Mouse (Mus musculus) limb, embryonic 15.5 days (tissue): ENCODE data around the gene Slc16a13. TPM values are rescaled to one million over a fixed set of nuclear protein-coding genes. Genes with fewer than 3 reads are reported as not detected.
A peak's percentile ranks its signal among the peaks of the same experiment; 100 is the strongest.

Experiments used
- ATAC-seq: fragments of 200-750 bp; cut with Nextera tagmentation; 2 replicates; pipeline ENCODE4 v1.8.0; 2017; ENCODE audit warnings: low read depth, moderate TSS enrichment; ENCODE audit not compliant: insufficient number of reproducible peaks, low FRiP score, low TSS enrichment
- H3K27ac ChIP-seq: fragments of 300-500 bp; sonication (generic); 2 replicates; pipeline ENCODE4 v1.5.1; 2015; ENCODE audit warnings: moderate library complexity, mild to moderate bottlenecking, inconsistent platforms
- H3K27me3 ChIP-seq: fragments of 300-500 bp; sonication (generic); 2 replicates; pipeline ENCODE4 v1.6.1; 2015; ENCODE audit warnings: inconsistent platforms
- H3K36me3 ChIP-seq: fragments of 300-500 bp; sonication (generic); 2 replicates; pipeline ENCODE4 v1.6.1; 2015; ENCODE audit warnings: inconsistent platforms
- H3K4me1 ChIP-seq: fragments of 300-500 bp; sonication (generic); 2 replicates; pipeline ENCODE4 v1.6.1; 2015; ENCODE audit warnings: inconsistent platforms
- H3K4me2 ChIP-seq: fragments of 300-500 bp; sonication (generic); 2 replicates; pipeline ENCODE4 v1.6.1; 2015; ENCODE audit warnings: mild to moderate bottlenecking, inconsistent platforms
- H3K4me3 ChIP-seq: fragments of 300-500 bp; sonication (generic); 2 replicates; pipeline ENCODE4 v1.5.1; 2015; ENCODE audit warnings: mild to moderate bottlenecking, inconsistent platforms
- H3K9ac ChIP-seq: fragments of 300-500 bp; sonication (generic); 2 replicates; pipeline ENCODE4 v1.6.1; 2015; ENCODE audit warnings: inconsistent platforms
- H3K9me3 ChIP-seq: fragments of 300-500 bp; sonication (generic); 2 replicates; pipeline ENCODE4 v1.6.1; 2016; ENCODE audit warnings: inconsistent platforms
- WGBS: fragments of 180-500 bp; shearing (Covaris S2); methylation state at CpG from one replicate; pipeline ENCODE4 v1.1.7; 2015; 5-methylcytosine and 5-hydroxymethylcytosine counted together
- polyA plus RNA-seq: library from polyadenylated mRNA; unstranded; fragments of >200 nt; fragmentation: Nextera tagmentation; extraction: Ambion mirVana; gene quantifications from 2 replicates; pipeline ENCODE4 v1.2.1, GENCODE M21; 2015

The Slc16a13 gene
- polyA plus RNA-seq, 1 experiment from 2014 or later = 12.3 TPM

GRCm38 (mm10) chr11:70229260-70230010 lies 8.6 kb upstream of the Slc16a13 start, which contains the start of gene Bcl6b:
Bcl6b (minus strand) TSS chr11:70229798.
- Histone ChIP-seq H3K4me1 (peaks cover 59% of the 10 kb centered on the region), H3K4me3 (peak within 1 kb of the TSS; percentile 30), H3K27ac (peak within 1 kb of the TSS; percentile 67), H3K36me3 (no peaks in the 10 kb centered on the region), H3K9ac (no peak within 1 kb of the TSS), H3K9me3 (no peaks in the 10 kb centered on the region), H3K4me2 (peak within 1 kb of the TSS; percentile 53), H3K27me3 (peaks cover 60% of the 10 kb centered on the region)
- 2% methylated on average over 39 of the region's 39 CpGs for WGBS
- ATAC-seq = no peak

DNA sequence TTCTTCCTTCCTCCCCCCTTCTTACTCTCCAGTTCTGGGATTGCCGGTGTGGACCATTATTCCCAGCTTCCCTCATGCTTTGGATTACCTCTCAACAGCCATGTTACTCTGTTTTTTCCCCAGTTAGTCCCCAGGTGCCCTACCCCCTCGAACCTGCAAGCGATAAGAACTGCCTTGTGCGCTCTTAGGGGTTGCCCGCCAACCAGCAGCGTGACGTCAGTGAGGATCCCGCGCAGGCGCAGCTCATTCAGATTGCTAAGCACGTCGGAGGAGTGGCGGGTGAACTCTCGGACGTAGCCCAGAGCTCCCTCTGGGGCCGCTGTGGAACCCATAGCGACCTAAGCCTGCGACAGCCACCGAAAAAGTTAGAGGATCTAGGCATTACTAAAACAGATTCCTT lies 8.0 kb upstream of the Slc16a13 start:
- ATAC-seq = no peak
- no peaks in the 10 kb centered on the region for H3K36me3 ChIP-seq
- peak overlapping the region; percentile 53 for H3K4me2 ChIP-seq
- H3K9me3 ChIP-seq = no peaks in the 10 kb centered on the region
- WGBS = 2% methylated on average over 19 of the region's 19 CpGs
- no peak overlapping the region; the same call in 1 of the 2 replicates for H3K27ac ChIP-seq
- peaks cover 54% of the 10 kb centered on the region for H3K4me1 ChIP-seq
- no peak overlapping the region for H3K9ac ChIP-seq
- H3K27me3 ChIP-seq = peaks cover 65% of the 10 kb centered on the region
- peak overlapping the region; percentile 30 for H3K4me3 ChIP-seq

GRCm38 (mm10) chr11:70227661-70228245 lies 6.9 kb upstream of the Slc16a13 start:
- H3K9me3 ChIP-seq = no peaks in the 10 kb centered on the region
- no peak overlapping the region for H3K4me2 ChIP-seq
- no peaks in the 10 kb centered on the region for H3K36me3 ChIP-seq
- WGBS = 86% methylated on average over 4 of the region's 4 CpGs
- no peak for ATAC-seq
- H3K27ac ChIP-seq = no peak overlapping the region
- H3K27me3 ChIP-seq = peaks cover 70% of the 10 kb centered on the region
- peak overlapping the region; percentile 30 for H3K4me3 ChIP-seq
- no peak overlapping the region for H3K9ac ChIP-seq
- peaks cover 45% of the 10 kb centered on the region for H3K4me1 ChIP-seq

DNA sequence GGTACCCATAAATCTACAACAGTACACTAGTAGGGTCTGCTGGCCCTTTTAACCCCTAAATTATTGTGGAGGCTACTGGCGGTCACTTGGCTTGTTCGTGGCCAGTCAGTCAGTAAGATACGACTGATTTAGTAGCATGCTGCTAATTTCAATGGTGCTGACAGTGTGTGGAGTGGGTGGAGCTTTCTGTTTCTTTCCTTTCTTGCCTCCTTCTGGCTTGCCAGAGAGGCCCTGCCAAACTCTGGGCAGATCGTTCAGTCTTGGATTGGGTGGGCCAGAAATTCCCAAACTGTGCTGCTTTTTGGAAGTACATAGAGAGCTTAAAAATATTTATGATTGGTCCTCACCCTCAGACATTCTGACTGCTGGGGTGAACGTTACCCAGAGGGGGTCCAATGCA lies 6.3 kb upstream of the Slc16a13 start:
- ATAC-seq = no peak
- Histone ChIP-seq H3K4me1 (peaks cover 40% of the 10 kb centered on the region), H3K9me3 (no peaks in the 10 kb centered on the region), H3K9ac (no peak overlapping the region), H3K27ac (no peak overlapping the region), H3K4me2 (peak overlapping the region; percentile 36; the same call in 1 of the 2 replicates), H3K4me3 (peak overlapping the region; percentile 23), H3K27me3 (peaks cover 70% of the 10 kb centered on the region), H3K36me3 (no peaks in the 10 kb centered on the region)
- 26% methylated on average over 5 of the region's 5 CpGs for WGBS

- no peak for ATAC-seq
- Histone ChIP-seq H3K4me2 (peak overlapping the region; percentile 36), H3K36me3 (no peaks in the 10 kb centered on the region), H3K4me1 (peaks cover 39% of the 10 kb centered on the region), H3K4me3 (peak overlapping the region; percentile 23), H3K9ac (no peak overlapping the region), H3K9me3 (no peaks in the 10 kb centered on the region), H3K27ac (no peak overlapping the region), H3K27me3 (peaks cover 70% of the 10 kb centered on the region)
- WGBS = 7% methylated on average over 18 of the region's 18 CpGs
Measured at GRCm38 (mm10) chr11:70226602-70226890, 5.7 kb upstream of the Slc16a13 start.

- no peak for ATAC-seq
- no peak overlapping the region for H3K27ac ChIP-seq
- no peaks in the 10 kb centered on the region for H3K36me3 ChIP-seq
- H3K9me3 ChIP-seq = no peaks in the 10 kb centered on the region
- H3K4me2 ChIP-seq = peak overlapping the region; percentile 36
- peak overlapping the region; percentile 23 for H3K4me3 ChIP-seq
- peaks cover 44% of the 10 kb centered on the region for H3K4me1 ChIP-seq
- 23% methylated on average over 27 of the region's 27 CpGs for WGBS
- H3K27me3 ChIP-seq = peaks cover 70% of the 10 kb centered on the region
- no peak overlapping the region for H3K9ac ChIP-seq
Measured at GRCm38 (mm10) chr11:70225798-70226601, 5.1 kb upstream of the Slc16a13 start.

DNA sequence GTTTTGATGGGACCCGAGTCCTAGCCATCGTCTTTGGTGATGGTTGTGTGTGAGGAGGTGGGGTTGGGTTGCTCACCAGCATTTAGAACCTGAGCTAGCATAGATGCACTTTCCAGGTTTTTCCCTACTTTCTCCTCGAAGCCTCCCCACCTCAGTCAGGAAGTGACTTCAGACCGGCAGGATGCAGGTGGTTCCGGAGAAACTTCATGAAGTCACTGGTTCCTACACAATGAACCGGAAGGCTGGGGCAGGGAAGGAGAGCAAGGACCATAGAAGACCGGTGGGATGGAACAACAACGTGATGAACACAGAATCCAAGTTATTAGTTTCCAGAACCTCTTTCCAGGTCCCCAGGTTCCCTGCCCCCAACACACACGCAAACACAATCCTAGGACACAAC lies 2.9 kb upstream of the Slc16a13 start:
- peaks cover 41% of the 10 kb centered on the region for H3K4me1 ChIP-seq
- no peak overlapping the region for H3K4me3 ChIP-seq
- no peaks in the 10 kb centered on the region for H3K9me3 ChIP-seq
- H3K4me2 ChIP-seq = no peak overlapping the region
- no peak for ATAC-seq
- H3K36me3 ChIP-seq = no peaks in the 10 kb centered on the region
- H3K9ac ChIP-seq = no peak overlapping the region
- no peak overlapping the region for H3K27ac ChIP-seq
- peaks cover 52% of the 10 kb centered on the region for H3K27me3 ChIP-seq
- WGBS = 76% methylated on average over 9 of the region's 9 CpGs

DNA sequence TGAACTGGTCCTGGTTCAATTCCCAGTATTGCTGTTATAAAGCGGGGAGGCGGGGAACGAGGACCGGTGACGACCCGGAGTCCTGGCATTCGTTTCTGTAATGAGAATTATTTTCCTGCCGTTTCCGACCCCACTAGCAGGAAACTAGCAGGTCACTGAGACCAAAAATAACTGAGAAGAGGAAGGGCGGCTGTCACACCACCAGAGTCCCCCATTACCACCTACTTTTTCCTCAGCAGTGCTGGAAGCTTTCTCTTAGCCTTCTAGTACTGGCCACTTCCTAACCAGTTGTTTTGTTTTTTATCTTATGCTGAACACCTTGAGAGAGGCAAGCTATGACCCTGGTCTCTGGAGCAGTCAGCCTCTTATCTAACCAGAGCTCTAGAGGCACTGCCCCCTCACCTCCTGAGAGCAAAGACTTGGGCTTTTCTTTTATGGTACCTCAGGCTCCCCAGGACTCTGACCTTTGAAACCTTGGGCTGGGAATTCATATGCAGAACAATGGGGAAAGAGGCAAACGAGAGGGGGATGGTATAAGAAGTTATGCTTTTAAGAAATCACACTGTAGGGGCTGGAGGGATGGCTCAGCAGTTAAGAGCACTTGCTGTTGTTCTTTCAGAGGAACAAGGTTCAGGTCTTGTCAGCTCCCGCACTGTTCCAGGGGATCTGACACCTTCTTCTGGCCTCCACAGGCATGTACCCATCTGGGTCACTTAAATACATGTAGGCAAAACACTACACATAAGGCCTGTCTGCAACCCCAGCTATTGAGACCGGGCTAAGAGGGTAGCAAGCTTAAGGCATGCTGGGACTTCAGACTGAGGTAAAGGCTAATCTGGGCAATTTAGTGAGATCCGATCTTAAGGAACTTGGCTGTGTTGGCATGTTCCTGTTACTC lies 988 bp upstream of the Slc16a13 start:
- WGBS = 11% methylated on average over 14 of the region's 14 CpGs
- ATAC-seq = no peak
- Histone ChIP-seq H3K4me3 (peak overlapping the region; percentile 50), H3K4me2 (peak overlapping the region; percentile 91), H3K27me3 (peaks cover 43% of the 10 kb centered on the region), H3K4me1 (peaks cover 35% of the 10 kb centered on the region), H3K9me3 (no peaks in the 10 kb centered on the region), H3K36me3 (no peaks in the 10 kb centered on the region), H3K9ac (peak overlapping the region; percentile 44; the same call in 1 of the 2 replicates), H3K27ac (peak overlapping the region; percentile 85)

DNA sequence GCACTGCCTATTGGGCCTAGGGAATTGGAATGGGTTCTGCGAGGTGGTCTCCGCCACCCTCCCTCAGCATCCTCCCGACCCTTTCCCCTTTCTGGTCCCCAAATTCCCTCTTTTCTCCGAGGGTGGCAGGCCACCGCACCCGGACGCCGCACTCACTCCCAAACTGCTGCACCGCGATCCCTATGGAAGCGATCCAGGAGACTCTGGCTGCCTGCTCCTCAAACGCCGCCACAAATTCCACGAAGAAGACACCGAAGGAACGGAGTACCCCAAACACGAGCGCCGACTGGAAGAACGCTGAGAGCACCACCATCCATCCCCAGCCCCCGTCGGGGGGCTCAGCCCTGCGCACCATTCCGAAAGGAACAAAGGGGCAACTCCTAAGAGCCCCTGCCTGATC lies 541 bp downstream of the Slc16a13 start:
- H3K27me3 ChIP-seq = peaks cover 43% of the 10 kb centered on the region
- WGBS = 2% methylated on average over 24 of the region's 24 CpGs

GRCm38 (mm10) chr11:70219873-70220272 lies 991 bp downstream of the Slc16a13 start:
- peaks cover 43% of the 10 kb centered on the region for H3K27me3 ChIP-seq
- H3K4me1 ChIP-seq = peaks cover 33% of the 10 kb centered on the region
- no peaks in the 10 kb centered on the region for H3K9me3 ChIP-seq
- H3K9ac ChIP-seq = 0 out of 2 replicates have a peak overlapping the region, but pooled peaks have one; percentile 47
- ATAC-seq = no peak
- H3K27ac ChIP-seq = peak overlapping the region; percentile 76
- peak overlapping the region; percentile 50 for H3K4me3 ChIP-seq
- H3K36me3 ChIP-seq = no peaks in the 10 kb centered on the region
- peak overlapping the region; percentile 91 for H3K4me2 ChIP-seq
- WGBS = 53% methylated on average over 7 of the region's 7 CpGs

More for the DNA sequence above, 541 bp downstream of the Slc16a13 start:
- H3K9me3 ChIP-seq = no peaks in the 10 kb centered on the region
- no peaks in the 10 kb centered on the region for H3K36me3 ChIP-seq
- peak overlapping the region; percentile 76 for H3K27ac ChIP-seq
- peaks cover 29% of the 10 kb centered on the region for H3K4me1 ChIP-seq
- H3K4me3 ChIP-seq = peak overlapping the region; percentile 50
- ATAC-seq = no peak
- peak overlapping the region; percentile 91 for H3K4me2 ChIP-seq
- peak overlapping the region; percentile 47 for H3K9ac ChIP-seq
